Mouse (Mus musculus): ENCODE measurements around the gene Cuta.

Gene Cuta

GRCm38 (mm10) chr17:26886047-26886749, 53.2 kb downstream of the Cuta start:
- peak; percentile 86 for DNase-seq (ENCODE audit: low spot score)

- DNase-seq (ENCODE audit: low spot score), result peak; percentile 91
Measured at GRCm38 (mm10) chr17:26884995-26885926, 54.1 kb downstream of the Cuta start.

Measured in adipocyte (in vitro differentiated cells).